Mouse (Mus musculus): ENCODE data around the gene Jade1. TPM values are rescaled to one million over a fixed set of nuclear protein-coding genes. Genes with fewer than 3 reads are reported as not detected.

Jade1 gene
- polyA plus RNA-seq, 1 experiment from 2014 or later, result 12.4 TPM

DNA sequence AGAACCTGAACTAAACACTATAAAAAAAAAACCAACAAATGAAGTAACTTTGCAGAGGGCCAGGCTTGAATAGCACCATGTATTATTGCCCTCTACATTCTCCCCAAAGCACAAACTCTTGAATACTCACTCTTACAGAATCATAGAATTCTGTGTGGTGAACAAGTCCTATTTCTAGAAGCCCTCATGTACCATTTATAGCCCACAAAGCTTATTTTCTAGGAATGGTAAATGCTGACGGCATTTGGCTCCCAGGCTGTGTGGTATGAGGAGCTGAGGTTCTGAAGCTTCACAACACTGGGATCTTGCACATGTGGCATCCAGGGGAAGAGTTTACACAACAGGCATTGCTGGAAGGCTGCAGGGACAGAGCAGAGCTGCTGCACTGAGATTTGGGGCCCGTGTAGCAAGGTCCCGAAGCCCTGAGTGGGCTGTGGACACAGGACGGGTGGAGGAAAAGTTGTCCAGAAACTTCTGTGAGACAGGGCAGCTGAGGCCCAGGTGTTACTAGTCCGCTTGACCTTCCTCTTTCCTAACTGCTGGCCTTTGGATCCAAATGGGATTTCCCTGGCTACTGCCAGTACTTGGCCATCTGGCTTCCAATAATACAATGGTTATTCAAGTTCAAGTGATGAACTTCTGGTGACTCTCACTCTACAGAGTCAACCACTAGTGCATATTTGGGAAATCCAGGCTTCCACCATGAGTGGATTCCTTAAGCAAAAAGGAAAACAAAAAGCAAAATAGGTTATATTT is 58.9 kb downstream of the Jade1 start:
- 88% methylated on average over 5 of the region's 5 CpGs for WGBS
- Histone ChIP-seq H3K4me1 (no peaks in the 10 kb centered on the region), H3K27me3 (replicated peaks) (no peaks in the 10 kb centered on the region), H3K4me2 (no peak overlapping the region), H3K9me3 (0 out of 2 replicates have a peak, but pooled peaks cover 3% of the 10 kb centered on the region), H3K9ac (no peak overlapping the region), H3K36me3 (peaks cover 63% of the 10 kb centered on the region), H3K27ac (replicated peaks) (no peak overlapping the region), H3K4me3 (no peak overlapping the region)
- ATAC-seq (ENCODE audit: extremely low read depth, insufficient number of reproducible peaks, low FRiP score, low TSS enrichment), result no peak

DNA sequence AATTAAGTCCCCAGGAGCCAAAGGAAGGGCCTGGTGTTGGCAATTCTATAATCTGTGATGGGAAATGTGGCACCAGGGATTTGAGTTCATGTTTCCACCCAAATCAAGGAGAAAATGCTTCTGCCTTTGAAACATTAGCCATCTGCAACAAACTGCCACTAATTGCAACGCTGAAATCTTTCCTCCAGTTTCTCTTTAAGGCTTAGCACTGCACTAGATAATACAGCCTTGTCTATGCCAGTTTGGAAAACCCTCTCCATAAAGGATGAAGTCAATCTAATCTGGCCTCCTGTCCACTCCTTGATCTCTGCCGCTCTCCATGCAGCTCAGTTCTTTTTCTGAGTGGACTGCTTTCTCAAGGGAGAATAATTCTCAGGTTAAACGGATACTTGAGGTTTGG is 62.5 kb downstream of the Jade1 start:
- no peaks in the 10 kb centered on the region for H3K9me3 ChIP-seq
- H3K4me3 ChIP-seq, result no peak overlapping the region
- no peak overlapping the region for H3K27ac ChIP-seq (replicated peaks)
- H3K4me2 ChIP-seq, result no peak overlapping the region
- 65% methylated on average over 3 of the region's 3 CpGs for WGBS
- no peak for ATAC-seq (ENCODE audit: extremely low read depth, insufficient number of reproducible peaks, low FRiP score, low TSS enrichment)
- H3K36me3 ChIP-seq, result peaks cover 27% of the 10 kb centered on the region
- H3K4me1 ChIP-seq, result no peaks in the 10 kb centered on the region
- H3K9ac ChIP-seq, result no peak overlapping the region
- no peaks in the 10 kb centered on the region for H3K27me3 ChIP-seq (replicated peaks)

DNA sequence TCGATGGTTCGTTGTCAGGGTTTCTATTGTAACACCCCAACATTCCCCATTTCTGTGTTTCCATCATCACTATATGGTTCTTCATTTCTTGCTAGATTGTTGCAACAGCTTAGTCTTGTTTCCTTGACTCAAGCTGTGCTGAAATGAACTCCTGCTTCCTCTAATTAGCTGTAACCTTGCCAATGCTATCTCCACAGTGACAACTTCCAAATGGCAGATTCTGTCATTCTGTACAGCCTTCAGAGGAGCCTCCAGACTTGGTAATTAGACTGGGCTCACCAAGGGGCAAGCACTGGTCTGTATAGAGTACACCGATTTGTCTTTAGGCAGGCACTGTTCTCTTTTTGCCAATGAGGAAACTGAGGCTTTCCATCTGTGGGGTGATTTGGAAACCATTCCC is 63.0 kb downstream of the Jade1 start:
- no peak overlapping the region for H3K4me2 ChIP-seq
- no peak for ATAC-seq (ENCODE audit: extremely low read depth, insufficient number of reproducible peaks, low FRiP score, low TSS enrichment)
- peaks cover 22% of the 10 kb centered on the region for H3K36me3 ChIP-seq
- H3K4me1 ChIP-seq, result no peaks in the 10 kb centered on the region
- no peak overlapping the region for H3K27ac ChIP-seq (replicated peaks)
- no peak overlapping the region for H3K9ac ChIP-seq
- H3K9me3 ChIP-seq, result no peaks in the 10 kb centered on the region
- no peaks in the 10 kb centered on the region for H3K27me3 ChIP-seq (replicated peaks)
- H3K4me3 ChIP-seq, result no peak overlapping the region
- 74% methylated on average over 3 of the region's 3 CpGs for WGBS

GRCm38 (mm10) chr3:41620971-41621370 is 65.4 kb downstream of the Jade1 start:
- Histone ChIP-seq H3K27ac (replicated peaks) (no peak overlapping the region), H3K27me3 (replicated peaks) (no peaks in the 10 kb centered on the region), H3K9me3 (no peaks in the 10 kb centered on the region), H3K4me2 (no peak overlapping the region), H3K4me3 (no peak overlapping the region), H3K4me1 (no peaks in the 10 kb centered on the region), H3K36me3 (peaks cover 2% of the 10 kb centered on the region; the same call in 1 of the 2 replicates), H3K9ac (no peak overlapping the region)
- 85% methylated on average over 7 of the region's 7 CpGs for WGBS
- no peak for ATAC-seq (ENCODE audit: extremely low read depth, insufficient number of reproducible peaks, low FRiP score, low TSS enrichment)

- H3K27ac ChIP-seq (replicated peaks), result no peak overlapping the region
- H3K27me3 ChIP-seq (replicated peaks), result no peaks in the 10 kb centered on the region
- no peak overlapping the region for H3K9ac ChIP-seq
- H3K4me1 ChIP-seq, result no peaks in the 10 kb centered on the region
- no peak overlapping the region for H3K4me2 ChIP-seq
- ATAC-seq (ENCODE audit: extremely low read depth, insufficient number of reproducible peaks, low FRiP score, low TSS enrichment), result no peak
- H3K4me3 ChIP-seq, result no peak overlapping the region
- WGBS, result 84% methylated on average over 1 of the region's 1 CpGs
- peaks cover 43% of the 10 kb centered on the region for H3K36me3 ChIP-seq
- H3K9me3 ChIP-seq, result peaks cover 10% of the 10 kb centered on the region; the same call in 1 of the 2 replicates
Measured at GRCm38 (mm10) chr3:41655642-41656041, 100.1 kb downstream of the Jade1 start.

Other genes with a start within 250 kb of the Jade1 start
- 9.0 and 9.7 TPM in 2 replicates for gene Sclt1, start 186.8 kb downstream of the Jade1 start, polyA plus RNA-seq (2015; fragmentation: Nextera tagmentation; extraction: Ambion mirVana)
- 13.3 and 14.7 TPM in 2 replicates for gene D3Ertd751e, start 186.9 kb downstream of the Jade1 start, polyA plus RNA-seq (2015; fragmentation: Nextera tagmentation; extraction: Ambion mirVana)